Mouse (Mus musculus): ENCODE data around the gene Urb1.
"Not testable (repeated sequence)": the region's sequence is repeated elsewhere in the genome, so short reads cannot be mapped to it uniquely, and the experiment has no call there.

Urb1 gene

DNA sequence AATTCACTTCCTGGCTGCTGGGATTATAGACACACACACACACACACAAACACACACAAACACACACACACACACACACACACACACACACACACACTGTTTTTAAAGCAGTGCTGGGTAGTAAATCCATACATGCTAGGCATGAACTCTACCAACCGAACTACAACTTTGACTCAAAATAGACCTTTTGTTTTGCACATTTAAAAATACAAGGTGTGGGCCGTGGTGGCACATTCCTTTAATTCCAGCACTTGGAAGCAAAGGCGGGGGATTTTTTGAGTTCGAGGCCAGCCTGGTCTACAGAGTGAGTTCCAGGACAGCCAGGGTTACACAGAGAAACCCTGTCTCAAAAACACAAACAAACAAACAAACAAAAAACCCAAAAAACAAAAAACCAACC is 13.8 kb upstream of the Urb1 start:
- not testable (repeated sequence) for DNase-seq (ENCODE audit: low spot score in 2 of 2)

DNA sequence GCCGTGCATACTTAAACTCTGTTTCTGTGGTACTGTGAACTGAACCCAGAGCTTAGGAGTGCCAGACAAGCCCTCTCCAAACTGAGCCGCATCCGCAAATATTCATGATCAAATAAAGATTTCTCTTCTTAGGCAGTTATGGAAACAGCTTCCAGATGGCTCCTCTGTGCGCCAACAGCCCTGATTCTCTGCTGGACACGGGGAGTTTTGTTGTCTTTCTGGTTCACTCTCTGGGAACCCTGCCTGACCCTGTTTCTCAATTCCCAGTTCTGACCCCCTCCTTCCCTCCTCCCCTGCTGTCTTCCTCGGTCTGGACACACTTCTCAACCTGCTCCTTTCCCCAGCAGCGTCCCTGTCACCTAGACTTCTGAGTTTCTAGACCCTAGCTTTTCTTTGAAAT is 12.8 kb upstream of the Urb1 start:
- no peak for DNase-seq (ENCODE audit: low spot score in 2 of 2)

DNA sequence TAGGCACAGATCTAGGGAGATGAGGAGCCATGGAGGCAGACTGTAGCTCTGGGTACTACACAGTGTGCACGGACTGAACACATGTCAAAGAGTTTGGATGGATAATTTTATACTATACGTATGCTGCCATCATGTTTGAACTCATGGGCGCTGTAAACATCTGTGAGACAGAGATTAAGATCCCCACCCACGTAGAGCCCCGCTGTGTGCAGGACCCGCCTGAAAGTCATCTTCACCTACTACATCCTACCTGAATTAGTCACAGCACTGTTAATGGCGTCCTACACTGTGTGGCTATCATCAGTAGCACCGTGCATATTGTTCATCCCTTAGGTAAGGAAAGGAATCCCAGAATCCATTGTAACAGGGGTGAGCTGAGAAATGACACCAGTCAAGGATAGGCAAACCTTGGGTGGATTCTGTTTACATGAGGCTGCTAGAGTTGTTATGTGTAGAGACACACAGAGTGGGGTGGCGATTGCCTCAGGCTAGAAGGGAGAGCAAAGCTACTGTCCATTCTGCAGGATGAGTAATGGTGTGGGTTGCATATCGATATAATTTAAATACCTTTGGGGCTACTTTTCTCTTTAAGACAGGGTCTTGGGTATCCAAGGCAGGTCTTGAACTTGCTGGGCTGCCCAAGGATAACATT is 12.2 kb upstream of the Urb1 start:
- DNase-seq (ENCODE audit: low spot score in 2 of 2), result no peak

DNA sequence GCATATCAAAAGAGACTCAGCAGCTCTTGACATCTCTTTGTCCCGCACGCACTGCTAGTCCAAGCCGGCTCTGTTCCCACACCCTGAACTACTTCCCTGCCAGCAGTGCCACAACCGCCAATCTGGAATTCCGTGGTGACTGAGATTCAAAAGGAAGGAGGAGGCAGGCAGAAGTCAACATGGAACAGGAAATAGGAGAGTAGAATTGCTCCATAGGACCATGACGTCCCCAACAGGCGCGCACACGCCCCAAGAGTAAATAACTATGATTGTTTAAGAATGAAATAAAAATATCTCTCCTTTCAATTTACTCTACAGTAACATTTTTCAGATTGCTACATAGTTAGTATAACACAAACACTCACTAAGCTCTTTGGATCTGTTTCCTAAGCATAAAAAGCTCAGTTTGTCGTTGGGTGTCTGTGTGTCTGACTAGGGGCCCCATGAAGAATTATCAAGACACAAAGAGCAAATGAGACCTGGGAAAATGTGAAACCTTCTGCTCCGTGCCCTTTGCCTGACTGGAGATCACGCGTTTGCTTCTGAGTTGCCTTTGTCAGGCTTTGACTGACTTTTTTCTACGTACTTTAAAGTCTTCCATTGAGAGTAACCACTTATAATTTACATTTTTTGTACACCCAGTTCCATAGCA is 11.0 kb upstream of the Urb1 start:
- DNase-seq (ENCODE audit: low spot score in 2 of 2), result no peak

- no peak for DNase-seq (ENCODE audit: low spot score in 2 of 2)
Measured at GRCm38 (mm10) chr16:90820326-90820725, 10.1 kb upstream of the Urb1 start.

GRCm38 (mm10) chr16:90812086-90812485 is 1.9 kb upstream of the Urb1 start:
- DNase-seq (ENCODE audit: low spot score in 2 of 2), result no peak

DNA sequence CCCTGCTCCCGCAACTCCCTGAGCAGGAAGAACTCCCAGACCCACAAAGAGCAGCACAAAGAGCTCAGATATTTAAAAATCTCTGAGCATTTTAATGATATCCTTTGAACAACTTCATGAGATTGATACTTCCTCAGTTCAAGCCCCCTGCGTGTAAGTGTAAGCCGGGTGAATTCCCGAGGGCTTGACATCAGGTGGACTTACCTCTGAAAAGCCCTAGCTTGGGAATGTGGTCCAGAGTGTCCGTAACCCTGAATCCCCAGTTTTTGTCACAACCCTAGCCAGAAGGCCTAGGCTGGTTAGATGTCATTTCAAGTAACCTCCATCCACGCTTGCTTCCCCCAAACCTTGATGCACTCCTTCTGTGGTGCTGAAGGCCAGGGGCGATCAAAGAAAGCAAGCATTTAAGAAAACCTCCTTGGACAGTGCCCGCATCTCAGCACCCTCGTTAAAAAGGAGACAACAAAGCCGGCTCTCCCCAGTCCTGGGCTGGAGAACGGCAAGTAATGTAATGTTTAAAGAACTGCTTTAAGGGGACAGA is 573 bp upstream of the Urb1 start:
- DNase-seq (ENCODE audit: low spot score in 2 of 2), result no peak

- DNase-seq (ENCODE audit: low spot score in 2 of 2), result no peak
Measured at GRCm38 (mm10) chr16:90804466-90804865, 5.7 kb downstream of the Urb1 start.

GRCm38 (mm10) chr16:90801928-90802327 is 8.3 kb downstream of the Urb1 start:
- no peak for DNase-seq (ENCODE audit: low spot score in 2 of 2)

DNA sequence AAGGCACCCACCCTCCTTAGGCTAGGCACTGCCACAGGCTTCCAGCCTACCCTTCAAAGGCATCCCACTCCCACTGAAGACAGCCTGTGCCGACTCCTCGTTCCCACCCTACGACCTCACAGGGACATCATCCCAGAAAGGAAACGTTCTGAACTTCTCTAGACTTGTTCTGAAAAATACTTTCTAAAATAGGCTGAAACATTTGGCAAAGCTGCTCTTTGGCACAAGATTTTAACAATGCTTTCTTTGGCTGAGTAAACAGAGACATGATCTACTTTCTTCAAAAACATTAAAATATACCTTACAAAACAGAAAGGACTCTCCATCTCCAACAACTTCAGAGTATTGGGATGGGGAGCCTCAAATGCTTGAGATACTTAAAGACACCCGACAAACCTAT is 9.0 kb downstream of the Urb1 start:
- DNase-seq (ENCODE audit: low spot score in 2 of 2), result no peak

GRCm38 (mm10) chr16:90799840-90800239 is 10.4 kb downstream of the Urb1 start:
- DNase-seq (ENCODE audit: low spot score in 2 of 2), result no peak

GRCm38 (mm10) chr16:90798848-90799247 is 11.4 kb downstream of the Urb1 start:
- DNase-seq (ENCODE audit: low spot score in 2 of 2), result no peak

DNA sequence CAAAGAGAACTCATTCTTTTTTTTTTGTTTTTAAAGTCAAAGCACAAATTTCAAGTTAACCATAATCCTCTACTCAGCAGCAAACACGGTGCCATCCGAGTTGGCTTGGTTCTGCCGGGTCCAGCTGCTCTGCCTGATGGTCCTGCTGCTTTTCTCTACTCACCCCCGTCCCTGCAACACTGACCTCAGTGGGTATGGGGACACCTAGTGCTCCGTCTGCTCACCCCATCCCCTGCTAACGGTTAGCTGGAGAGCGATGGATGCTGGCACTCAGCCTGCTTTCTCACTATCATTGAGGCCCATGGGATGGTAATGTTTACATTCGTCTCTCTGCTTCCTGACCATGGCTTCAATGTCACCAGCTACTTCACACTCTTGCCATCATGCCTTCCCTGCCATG is 11.8 kb downstream of the Urb1 start:
- no peak for DNase-seq (ENCODE audit: low spot score in 2 of 2)

DNA sequence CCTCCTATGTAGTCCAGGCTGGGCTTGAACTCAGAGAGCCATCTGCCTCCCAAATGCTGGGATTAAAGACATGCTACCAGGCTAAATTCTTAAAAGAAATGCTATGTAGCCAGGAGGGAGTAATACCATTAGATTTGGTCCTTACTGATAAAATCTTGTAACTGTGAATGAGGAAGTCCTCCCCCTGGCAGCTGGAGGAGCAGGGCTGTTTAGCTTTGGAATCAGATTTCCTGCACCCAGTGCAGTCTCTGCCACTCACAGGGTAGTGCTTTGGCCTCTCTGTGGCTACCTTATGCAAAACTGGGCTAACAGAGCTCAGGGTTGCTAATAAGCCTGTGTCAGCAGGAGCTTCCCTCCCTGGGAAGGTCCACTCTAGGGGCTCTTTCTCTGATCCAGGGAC is 15.5 kb downstream of the Urb1 start:
- no peak for DNase-seq (ENCODE audit: low spot score in 2 of 2)

DNA sequence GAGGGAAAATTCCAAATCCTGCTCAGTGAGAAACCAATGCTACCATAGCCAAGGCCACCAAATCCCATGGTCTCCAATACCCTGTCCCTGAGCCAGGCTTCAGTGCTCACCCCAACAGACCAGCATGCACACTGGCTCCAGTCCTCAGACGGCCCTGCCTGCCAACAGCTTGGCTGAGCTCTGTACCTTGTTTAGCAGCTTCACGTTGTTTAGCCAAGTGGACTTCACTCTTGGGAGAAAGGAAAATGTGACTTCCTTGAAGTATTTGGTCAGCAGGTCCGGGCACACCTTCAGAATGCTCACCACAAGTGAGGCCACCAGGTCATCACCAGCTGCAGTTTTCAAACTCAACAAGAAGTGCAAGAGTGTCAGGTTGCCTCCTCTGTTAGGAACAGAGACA is 17.7 kb downstream of the Urb1 start:
- DNase-seq (ENCODE audit: low spot score in 2 of 2), result no peak

GRCm38 (mm10) chr16:90792066-90792465 is 18.1 kb downstream of the Urb1 start:
- DNase-seq (ENCODE audit: low spot score in 2 of 2), result no peak

DNA sequence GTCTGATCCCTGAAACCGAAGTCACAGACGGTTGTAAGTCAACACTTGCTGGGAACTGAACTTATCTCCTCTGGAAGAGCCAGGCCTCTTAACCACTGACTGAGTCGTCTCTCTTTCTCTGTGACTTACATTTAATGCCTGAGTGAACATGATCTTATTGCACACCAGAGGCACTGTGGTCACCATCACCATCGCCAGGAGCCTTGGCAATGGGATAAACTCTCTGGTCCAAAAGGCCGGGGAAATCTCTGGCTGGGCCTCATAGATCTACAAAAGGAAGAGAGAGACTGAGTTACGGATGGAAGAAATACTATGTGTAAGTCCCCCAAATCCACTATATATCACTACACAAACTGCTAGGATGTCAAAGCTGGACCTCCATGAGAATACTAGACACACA is 19.3 kb downstream of the Urb1 start:
- DNase-seq (ENCODE audit: low spot score in 2 of 2), result no peak

DNA sequence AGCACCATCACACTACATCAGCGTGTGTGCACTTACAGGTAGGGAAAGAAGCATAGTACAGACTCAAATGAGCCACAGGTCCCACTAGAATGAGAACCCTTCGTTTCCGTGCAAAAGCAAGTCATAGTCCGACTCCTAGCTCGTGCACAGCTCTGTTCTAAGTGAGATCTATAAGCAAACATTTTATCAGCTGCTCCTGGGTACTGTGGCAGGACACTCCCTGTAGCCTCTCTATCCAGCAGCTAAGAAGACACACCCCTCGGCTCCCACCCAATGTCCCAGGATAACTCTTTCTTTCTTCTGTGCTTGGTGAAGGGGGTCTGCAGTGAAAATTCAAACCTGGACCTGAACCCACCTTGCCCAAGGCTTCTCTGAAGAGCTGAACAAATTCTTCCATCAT is 21.6 kb downstream of the Urb1 start:
- no peak for DNase-seq (ENCODE audit: low spot score in 2 of 2)

DNA sequence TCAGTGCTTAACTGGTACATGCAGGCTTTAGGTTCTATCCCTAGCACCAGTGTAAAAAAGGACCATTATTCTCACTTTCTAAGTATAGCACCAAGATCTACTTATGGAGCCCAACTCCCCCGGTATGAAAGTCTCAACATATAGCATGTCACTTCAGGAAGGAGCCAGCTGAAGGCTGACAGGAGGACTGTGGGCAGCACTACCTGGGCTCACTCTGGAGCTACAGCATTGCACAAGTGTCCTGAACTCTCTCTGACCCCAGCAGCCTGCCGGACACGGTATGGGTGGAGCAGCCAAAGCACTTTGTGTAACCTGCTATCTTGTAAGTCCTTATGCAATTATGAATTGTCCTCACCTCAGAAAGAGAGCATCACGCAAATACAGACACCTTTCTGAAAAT is 25.0 kb downstream of the Urb1 start:
- no peak for DNase-seq (ENCODE audit: low spot score in 2 of 2)

DNA sequence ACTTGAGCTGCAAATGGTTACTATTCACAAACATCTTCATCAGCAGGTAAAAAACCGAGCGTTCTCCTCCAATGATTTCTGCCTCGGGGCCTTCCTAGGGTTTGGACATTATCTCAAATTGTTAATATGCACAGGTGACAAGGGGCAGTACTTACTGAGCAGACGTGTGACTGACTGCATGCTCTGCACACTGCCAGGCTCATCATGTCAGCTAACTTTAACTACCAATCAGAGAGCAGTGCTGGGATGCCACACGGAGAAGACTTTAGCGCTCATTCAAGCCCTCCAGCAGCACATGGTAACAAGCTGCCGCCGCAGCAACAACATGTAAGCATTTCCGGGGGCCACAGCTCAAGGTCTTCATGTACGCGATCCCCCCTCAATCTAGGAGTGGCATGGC is 26.9 kb downstream of the Urb1 start:
- DNase-seq (ENCODE audit: low spot score in 2 of 2), result no peak

- DNase-seq (ENCODE audit: low spot score in 2 of 2), result no peak
Measured at GRCm38 (mm10) chr16:90779783-90780182, 30.4 kb downstream of the Urb1 start.

DNA sequence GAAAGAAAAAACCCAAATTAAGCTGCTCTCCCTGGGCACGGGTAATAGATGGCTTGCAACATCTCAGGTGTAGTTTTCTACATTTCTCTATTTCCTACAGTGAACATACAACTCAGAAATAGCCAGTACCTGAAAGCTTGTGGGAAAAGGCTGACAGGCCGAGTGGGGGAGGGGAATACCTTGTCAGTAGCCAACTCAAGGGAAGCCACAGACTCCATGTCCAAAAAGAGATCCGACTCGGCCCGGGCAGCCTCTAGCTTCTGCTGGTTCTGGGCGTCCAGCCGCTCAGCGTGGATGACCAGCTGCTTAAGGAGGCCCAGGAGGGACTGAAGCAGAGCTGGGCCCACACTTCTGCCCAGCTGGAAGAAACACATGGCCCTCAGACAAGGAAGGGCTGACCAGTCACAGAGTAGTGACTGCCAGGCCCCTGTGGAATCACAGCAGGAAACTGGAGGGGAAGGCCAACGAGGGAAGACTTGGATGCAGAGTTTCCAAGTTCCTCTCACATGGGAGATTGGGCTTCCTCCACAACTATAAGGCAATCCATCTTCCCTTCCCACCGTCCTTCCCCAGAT is 34.2 kb downstream of the Urb1 start:
- no peak for DNase-seq (ENCODE audit: low spot score in 2 of 2)

DNA sequence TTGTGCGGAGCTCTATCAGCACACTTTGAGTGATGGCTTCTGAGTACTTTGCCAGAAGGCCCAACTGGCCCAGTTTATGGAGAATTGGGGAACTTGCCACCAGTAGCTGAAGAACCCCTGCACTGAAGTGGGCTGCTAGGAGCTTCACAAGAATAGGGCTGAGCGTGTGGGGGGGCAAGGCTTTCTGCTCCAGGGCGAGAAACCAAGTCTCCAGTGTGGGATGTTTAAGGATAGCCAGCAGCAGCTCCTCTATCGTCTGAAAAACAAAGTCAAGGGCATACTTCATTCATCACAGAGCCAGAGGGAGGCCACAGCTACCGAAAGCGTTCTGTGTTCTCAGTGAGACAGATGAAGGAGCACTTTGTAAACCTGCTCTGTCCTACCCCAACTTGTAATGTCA is 35.6 kb downstream of the Urb1 start:
- no peak for DNase-seq (ENCODE audit: low spot score in 2 of 2)
